Mouse (Mus musculus) gastrocnemius, adult 8-10 months (tissue): ENCODE results near the gene Gm4756. TPM values are rescaled to one million over a fixed set of nuclear protein-coding genes. Genes with fewer than 3 reads are reported as not detected.
"Not testable (repeated sequence)": the region's sequence is repeated elsewhere in the genome, so short reads cannot be mapped to it uniquely, and the experiment has no call there.

ENCODE experiments used
- DNase-seq, 2 experiments: peaks; one replicate each; pipeline ENCODE4 v3.0.0; 2022; ENCODE audit warnings: low spot score in 2 of 2
- total RNA-seq, 4 experiments: library from RNA; stranded (reverse); gene quantifications; 2 replicates each; pipeline ENCODE4 v1.2.4; 2022

Gm4756 gene
- total RNA-seq, 4 experiments from 2014 or later, result not detected

DNA sequence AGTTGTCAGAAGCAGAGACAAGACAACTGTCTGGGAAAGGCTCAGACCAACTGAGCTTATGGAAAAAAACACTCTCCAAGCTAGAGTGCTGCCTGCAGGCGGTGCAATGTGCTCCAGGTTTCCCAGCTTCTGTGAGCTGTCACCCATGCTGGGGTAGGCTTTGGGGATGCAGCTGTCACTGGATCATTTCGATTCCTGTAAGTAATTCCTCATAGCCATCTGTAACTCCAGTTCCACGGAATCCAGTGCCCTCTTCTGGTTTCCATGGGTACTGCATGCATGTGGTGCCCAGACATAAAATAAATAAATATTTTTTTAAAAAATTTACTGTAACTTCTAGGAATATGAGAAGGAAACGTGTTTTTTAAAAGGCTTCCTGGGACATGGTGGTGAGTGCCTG is 5.2 kb upstream of the Gm4756 start:
- peak; percentile 20 to 24 for DNase-seq

DNA sequence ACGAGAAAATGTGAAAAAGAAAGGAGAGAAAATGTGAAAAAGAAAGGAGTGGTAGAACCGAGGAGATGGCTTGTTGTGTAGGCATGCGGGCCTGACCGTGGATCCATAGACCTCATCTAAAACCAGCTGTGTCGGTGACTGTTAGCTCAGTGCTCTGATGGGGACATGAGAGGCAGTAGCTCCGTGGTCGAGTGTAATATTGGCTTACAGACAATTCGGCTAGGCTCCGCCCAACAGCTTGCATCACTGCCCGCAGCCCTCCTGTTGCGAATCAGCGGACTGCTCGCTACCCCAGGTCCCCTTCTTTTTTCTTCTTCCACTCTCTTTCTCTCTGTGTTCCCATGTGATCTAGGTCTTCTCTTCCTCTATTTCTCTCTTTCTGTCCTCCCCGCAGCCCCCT is 540 bp downstream of the Gm4756 start:
- no peak for DNase-seq

DNA sequence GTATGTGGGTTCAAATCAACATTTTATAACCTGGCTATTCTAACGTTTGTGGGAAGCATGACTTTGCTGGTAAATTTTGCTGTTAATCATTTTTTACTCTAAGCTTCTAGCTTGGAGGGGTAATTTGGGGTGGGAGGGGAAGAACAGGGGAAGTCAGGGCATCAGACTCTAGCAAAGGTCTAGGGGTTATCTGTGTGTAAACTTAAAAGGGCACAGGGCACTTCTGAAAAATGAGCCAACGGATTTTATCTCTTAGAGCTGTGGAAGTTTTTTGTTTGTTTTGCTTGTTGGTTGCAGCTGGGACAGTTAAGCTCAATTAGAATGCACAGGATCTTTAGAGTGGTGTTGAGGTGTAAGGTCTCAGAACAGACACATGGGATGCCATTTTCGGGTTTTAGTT is 11.4 kb downstream of the Gm4756 start:
- DNase-seq, result no peak

DNA sequence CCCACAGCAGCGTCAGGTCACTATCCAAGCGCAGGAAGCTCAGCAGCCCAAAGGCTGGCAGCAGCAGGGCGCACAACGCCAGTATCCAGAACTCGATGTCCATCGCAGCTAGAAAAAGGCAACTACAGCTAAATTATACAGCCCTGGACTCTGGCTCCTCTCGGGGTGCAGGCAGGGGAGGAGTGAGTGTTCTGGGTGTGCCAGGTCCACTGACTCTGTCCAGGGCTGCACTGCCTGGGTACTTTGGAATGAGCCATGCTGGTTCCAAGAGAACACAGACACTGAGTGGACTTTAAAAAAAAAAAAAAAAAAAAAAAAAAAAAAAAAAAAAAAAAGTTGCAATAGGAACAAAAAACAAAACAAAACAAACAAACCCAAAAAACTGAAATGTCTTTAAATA is 20.7 kb downstream of the Gm4756 start:
- DNase-seq, result no peak

DNA sequence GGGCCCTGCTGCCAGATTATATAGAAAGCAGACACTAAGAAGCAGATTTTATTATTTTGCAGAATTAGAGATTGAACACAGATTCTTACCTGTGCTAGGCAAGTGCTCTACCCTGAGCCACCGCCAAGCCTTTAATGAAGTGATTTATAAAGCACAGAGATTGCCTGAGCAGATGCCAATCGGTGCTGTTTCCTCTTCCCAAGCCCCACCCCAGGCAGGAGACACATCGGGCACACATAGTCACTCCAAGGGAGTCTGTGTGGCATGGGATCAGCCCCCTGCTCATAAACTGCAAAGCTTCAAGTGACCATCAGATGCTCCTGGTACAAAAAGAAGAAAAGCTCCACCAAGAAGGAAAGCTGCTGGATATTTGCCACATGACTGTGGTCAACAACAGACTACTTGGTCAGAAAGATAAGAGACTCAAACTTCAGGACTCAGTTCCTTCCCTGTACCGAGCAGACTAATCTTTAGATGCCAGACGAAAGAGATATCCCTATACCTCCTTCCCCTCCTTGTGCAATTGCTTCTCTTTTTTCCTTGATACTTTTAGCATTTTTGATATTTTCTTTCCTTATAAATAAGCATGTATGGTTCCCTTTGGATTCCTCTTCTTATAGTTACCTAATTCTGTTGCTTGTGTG is 26.5 kb downstream of the Gm4756 start:
- no peak for DNase-seq

DNA sequence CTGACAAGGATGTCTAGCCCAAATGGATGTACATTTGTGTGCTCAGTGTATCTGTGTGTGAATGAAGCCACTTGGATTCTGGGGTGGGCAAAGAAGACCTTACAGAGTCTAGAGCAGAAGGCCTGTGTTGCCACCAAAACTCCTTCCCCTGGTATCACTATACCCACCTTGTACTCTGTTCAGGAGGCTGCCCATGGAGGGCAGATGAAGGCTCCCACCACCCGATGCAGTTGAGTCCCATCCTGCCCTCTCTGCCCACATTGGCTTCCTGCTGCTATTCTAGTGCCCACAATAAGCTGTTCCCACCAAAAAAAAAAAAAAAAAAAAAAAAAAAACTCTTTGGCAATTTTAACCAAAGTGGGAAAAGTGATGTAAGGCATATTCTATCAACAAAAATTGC is 28.0 kb downstream of the Gm4756 start:
- no peak for DNase-seq

DNA sequence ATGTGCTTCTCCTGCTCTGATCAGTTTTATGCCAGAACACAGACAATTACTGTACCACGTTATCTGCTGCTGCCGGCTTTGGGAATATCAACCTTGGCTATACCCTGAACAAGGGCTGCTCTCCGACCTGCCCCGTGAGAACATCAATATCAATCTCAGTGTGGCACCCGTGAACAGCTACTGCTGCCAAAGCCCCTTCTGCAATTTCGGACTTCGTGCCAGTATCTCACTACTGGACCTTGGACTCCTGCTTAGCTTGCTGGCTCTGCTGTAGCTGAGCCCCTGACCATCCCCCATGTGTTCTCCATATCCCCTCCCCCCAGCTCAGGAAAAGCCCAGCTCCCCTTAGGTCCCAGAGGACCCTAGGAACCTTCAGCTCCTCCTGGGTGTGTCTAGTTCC is 28.6 kb downstream of the Gm4756 start:
- DNase-seq, result no peak

DNA sequence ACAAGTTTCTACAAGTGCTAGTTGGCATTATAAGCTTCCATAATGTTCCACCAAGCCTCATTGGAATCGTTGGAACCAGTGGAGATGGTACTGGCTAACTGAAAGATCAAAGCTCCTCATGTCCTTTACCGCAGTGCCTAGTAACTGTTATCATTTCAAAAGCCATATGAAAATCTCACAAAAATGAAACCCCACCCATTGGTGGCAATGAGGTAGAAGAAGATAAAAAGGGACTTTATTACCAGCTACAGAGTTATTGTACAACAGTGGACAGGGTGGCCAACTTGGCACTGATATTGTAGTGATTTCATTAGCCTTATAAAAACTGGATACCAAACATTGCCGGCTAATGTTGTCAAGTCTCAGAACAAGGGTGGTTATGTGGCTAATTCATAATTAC is 37.4 kb downstream of the Gm4756 start:
- DNase-seq, result no peak

DNA sequence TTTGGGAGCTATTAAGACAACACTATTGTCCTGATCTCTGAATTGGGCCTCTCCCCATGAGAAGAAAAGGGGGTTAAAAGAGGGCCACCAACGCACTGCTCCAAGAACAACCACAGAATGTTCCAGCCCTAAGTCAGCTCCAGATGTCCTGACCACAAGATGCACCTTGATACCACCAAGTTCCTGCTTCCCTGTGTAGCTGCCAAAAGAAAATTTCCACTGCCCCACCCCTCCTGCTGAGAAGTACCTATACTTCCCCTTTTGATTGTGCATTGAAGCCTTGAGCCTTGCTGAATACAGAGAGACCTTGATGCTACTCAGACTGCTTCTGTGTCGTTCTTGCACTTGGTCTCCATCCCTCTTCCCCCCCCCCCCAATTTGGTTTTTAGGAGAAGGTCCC is 50.7 kb downstream of the Gm4756 start:
- not testable (repeated sequence) for DNase-seq

DNA sequence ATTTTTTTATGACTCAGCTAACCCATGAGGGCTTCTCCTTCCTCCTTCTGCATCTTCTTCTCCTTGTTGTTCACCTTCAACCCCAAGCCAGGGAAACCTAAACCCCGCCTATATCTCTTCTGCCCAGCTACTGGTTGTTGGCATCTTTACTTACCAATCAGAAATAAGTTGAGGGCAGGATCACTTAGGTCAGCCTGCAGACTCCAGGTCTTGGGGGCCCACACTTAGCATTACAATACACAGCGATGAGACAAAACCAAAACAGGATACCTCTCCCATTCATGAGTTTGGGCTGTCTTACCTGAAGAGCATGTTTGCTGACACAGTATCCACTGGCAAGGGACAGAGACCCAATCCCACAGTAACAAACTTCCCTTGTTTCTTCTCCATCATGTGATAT is 55.5 kb downstream of the Gm4756 start:
- no peak for DNase-seq

DNA sequence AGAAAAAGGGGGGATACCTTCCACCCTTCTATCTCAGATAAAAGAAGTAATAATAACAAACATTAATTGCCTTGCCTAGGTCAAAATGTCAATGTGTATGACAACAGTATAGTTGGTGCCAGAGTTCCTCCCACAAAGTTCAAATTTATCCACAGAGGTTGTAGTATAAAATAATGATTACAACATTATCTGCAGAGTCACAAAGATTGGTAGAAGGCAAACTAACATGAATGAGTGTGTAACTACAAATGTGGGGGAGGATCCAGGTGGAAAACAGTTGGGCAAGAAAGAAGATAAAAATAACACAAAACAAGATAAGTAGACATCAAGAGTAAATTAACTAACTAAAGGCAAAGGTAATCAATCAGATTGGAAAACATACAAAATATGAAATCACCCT is 56.5 kb downstream of the Gm4756 start:
- DNase-seq, result no peak

DNA sequence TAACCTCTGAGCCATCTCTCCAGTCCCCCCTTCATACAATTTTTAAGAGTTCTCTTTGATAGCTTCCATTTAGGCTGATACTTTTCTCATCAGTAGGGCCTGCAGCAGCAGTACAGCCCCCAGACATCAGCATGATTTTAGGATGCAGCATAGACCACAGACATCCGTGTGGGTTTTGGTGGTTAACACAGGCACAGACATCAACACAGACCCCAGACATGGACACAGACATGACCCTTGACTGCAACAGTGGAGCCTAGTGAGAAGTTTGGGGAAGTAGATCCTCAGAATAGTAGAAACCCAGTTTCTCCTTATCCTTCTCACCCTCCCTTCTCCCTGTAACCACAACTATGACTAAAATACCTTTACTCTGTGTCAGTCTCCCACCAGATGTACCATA is 64.1 kb downstream of the Gm4756 start:
- no peak for DNase-seq

DNA sequence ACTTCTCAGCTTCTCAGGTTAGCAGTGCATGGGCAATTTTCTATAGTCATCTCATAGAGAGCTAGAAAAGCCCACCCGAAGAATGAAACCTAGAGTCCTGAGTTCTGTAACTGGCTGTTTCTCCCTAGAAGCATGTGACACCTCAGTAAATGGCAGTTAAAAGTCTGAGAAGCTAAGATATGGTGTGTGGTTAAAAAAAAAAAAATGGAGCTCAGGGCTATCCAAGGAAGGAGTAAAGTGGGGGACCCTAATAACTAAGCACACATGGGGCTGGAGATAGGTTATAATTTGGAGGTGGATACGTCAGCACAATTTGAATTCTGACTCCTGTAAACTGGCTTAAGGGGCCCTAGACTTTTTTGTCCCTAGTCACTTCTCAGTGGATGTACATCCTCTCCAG is 66.4 kb downstream of the Gm4756 start:
- no peak for DNase-seq

DNA sequence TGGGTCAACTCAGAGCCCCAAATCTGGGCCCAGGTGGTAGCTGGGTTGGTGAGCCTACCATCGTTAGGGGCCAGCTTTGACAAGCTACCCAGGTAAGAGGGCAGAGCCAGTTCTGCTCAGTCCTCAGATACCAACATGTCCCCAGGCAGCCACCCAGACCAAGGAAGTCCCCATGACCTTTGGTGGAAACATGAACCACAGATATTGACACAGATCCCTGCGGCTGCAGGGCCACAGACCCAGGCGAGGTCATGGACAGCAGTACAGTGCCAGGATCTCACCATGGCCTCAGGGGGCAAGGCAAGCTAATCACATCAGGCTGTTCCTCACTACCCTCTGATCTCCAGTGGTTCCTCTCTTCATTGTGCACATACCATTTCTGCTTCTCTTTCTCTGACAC is 67.4 kb downstream of the Gm4756 start:
- no peak for DNase-seq

DNA sequence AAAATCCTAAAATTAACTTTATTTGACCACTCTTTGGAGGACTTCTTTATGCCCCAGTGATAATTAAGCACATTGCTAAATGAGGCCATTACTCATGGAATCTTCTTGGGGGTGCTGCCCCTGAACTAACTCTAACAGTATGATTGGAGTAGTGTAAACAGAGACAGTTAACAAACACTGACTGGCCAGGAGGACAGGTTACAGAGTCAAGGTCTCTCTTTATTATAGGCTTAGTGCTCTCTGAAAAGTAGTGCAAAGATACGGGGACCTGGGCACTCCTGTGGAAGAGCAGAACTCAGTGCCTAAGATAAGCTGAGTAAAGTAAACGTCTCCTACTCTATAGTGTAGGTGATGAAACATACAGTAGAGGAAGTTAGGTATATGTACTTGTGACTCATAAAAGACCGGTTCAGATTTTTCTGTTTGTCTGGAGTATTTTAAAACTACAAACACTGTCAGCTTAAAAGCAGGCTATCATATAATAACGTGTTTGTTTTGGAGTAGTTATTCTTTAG is 85.1 kb downstream of the Gm4756 start:
- DNase-seq, result no peak

DNA sequence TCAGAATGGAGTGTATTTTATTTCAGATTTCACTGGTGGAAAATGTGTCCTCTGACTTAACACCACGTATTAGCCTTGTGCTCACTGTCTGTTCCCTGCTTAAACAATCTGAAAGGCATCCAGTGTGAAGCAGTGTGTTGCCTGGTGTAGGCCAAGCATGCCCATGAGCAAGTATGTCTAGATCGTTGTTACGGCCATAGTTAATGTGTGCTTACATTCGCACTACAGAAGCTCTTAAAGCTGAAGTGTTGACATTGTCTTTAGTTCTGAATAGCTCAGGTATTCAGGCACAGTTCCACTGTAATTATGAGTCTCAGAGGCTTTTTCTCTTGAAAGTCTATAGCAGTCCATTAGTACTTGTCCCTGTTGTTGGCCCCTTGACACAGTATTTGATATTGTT is 95.1 kb downstream of the Gm4756 start:
- no peak for DNase-seq

DNA sequence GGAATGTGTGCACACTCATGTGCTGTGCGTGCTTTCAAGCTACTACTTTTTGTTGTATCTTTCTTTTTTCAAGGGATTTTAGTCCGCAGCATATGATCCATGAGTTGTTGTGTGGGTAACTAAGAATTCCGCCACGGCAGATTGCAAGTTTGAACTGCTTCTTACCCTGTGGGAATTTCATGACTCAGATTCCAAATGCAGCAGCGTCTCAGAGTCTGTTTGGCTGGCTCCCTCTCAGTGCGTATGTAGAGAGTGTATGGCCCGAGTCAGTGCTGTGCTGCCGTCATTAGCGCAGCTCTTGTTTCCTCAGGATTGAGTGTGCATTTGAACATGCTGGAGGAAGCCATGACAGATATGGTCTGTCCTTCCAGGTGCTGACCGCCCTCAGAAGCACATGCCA is 110.9 kb downstream of the Gm4756 start:
- DNase-seq, result no peak

DNA sequence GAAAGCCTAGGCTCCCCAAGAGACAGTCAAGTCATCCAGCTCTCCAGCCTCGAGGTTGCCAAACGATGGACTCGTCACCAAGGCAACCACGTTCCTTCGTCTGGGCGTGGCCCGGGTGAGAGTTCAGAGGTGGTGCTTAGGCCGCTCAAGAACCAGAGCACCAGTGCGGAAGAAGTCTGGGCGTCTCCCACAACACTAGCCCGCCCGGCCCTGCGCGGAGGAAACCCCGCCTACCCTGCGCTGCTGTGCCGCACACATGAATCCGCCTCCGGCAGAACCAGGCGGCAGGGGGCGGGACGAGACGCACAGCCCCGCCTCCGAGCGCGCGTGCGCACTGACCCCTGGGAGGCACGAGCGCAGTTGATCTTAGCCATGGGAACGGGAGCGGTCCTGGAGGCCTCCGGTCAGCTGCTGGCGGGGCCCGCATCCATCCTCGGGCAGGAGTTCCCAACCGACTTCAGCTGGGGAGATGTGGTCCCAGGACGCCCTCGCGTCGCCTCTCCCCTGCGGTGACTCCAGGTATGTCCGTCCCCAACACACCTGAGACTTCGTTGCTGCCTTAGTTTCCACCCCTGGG is 113.4 kb downstream of the Gm4756 start, which contains the start of gene Pcnx4:
Gene Pcnx4 (plus strand): TSS at position 363 of the 577 bp plus-strand sequence.
- peak; percentile 97 for DNase-seq

DNA sequence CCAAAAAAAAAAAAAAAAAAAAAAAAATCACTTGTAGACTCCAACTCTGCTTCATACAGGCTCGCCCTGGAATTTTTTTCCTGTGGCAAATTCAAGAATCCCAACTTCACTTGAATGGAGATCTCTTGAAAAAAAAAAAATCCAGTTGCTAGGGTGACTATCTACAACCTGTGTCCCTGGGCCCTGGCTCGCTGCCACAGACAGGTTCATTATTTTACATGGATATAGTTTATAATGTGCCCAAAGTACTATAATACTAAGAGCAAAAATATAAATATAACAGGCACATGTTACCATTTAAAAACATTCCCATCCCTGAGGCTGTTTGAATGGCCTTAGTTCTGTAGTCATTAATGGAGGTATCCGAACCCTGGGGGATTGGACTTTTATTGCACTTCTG is 113.9 kb downstream of the Gm4756 start:
- no peak for DNase-seq

DNA sequence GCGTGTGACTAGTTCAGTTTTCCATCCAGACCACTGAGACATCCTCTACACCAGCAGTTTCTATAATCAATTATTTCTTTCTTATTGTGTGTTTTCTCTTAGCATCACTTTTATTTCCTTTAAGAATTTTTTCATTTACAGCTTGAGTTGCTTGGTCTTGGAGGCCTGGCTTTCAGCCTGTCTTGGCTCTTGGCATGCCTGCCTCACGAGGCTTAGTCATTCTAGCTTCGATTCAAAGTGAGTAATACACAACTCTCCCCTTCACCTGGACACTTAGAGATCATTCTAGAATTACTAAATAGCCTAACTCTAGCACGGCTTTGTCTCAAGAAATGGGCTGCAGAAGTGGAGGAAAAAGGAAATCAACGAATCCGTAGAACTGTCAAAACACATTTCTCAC is 115.5 kb downstream of the Gm4756 start:
- DNase-seq, result no peak

DNA sequence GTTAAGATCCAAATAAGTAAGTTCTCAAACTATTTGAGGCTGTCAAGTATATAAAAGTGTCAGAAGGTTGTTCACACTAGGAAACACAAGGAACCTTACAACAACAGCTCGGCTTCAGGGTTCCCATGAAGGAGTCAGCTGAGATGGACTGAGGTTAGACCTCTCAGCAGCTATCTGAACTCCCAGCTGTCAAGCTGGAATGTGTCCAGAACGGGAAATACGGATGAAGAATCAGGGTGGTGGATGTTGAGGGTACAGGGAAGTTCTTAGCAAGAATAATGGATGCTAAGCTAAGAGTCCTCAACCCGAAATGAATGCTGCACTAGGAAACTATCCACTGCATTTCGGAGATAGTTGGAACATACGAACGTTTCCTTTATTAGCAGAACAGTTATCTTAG is 117.2 kb downstream of the Gm4756 start:
- DNase-seq, result no peak
